Mouse (Mus musculus): ENCODE measurements around the gene Notch3. TPM values are rescaled to one million over a fixed set of nuclear protein-coding genes. Genes with fewer than 3 reads are reported as not detected.

The Notch3 gene
- polyA plus RNA-seq, 1 experiment = 12.0 TPM

GRCm38 (mm10) chr17:32202972-32203371 lies 36.3 kb upstream of the Notch3 start:
- Histone ChIP-seq H3K36me3 (ENCODE audit: control insufficient read depth, insufficient read depth, low read length) (peaks cover 4% of the 10 kb centered on the region), H3K4me1 (ENCODE audit: control insufficient read depth, insufficient read depth, low read length) (no peaks in the 10 kb centered on the region), H3K27ac (ENCODE audit: insufficient read depth, low read depth, low read length) (no peak overlapping the region), H3K27me3 (replicated peaks; ENCODE audit: control insufficient read depth, insufficient read depth, low read length) (no peaks in the 10 kb centered on the region), H3K4me3 (ENCODE audit: insufficient read depth, low read depth, low read length) (no peak overlapping the region)
- WGBS = 83% methylated on average over 3 of the region's 3 CpGs
- TF ChIP-seq POLR2A (IDR thresholded peaks at IDR 0.05; ENCODE audit: low read depth, low read length) = no peak
- TF ChIP-seq CTCF (conservative IDR thresholded peaks at IDR 0.05; ENCODE audit: insufficient read depth, insufficient read length, low read depth, low read length) = no peak
- no peak for DNase-seq

- Histone ChIP-seq H3K27me3 (replicated peaks; ENCODE audit: control insufficient read depth, insufficient read depth, low read length) (no peaks in the 10 kb centered on the region), H3K27ac (ENCODE audit: insufficient read depth, low read depth, low read length) (no peak overlapping the region), H3K36me3 (ENCODE audit: control insufficient read depth, insufficient read depth, low read length) (peaks cover 8% of the 10 kb centered on the region), H3K4me1 (ENCODE audit: control insufficient read depth, insufficient read depth, low read length) (no peaks in the 10 kb centered on the region), H3K4me3 (ENCODE audit: insufficient read depth, low read depth, low read length) (no peak overlapping the region)
- WGBS = 61% methylated on average over 5 of the region's 5 CpGs
- no peak for DNase-seq
- TF ChIP-seq CTCF (conservative IDR thresholded peaks at IDR 0.05; ENCODE audit: insufficient read depth, insufficient read length, low read depth, low read length) (no peak), POLR2A (IDR thresholded peaks at IDR 0.05; ENCODE audit: low read depth, low read length) (no peak)
Observed at GRCm38 (mm10) chr17:32201086-32201485, 34.4 kb upstream of the Notch3 start.

- 93% methylated on average over 2 of the region's 2 CpGs for WGBS
- no peak for DNase-seq
- H3K27ac ChIP-seq (ENCODE audit: insufficient read depth, low read depth, low read length) = no peak overlapping the region
- no peaks in the 10 kb centered on the region for H3K27me3 ChIP-seq (replicated peaks; ENCODE audit: control insufficient read depth, insufficient read depth, low read length)
- H3K4me3 ChIP-seq (ENCODE audit: insufficient read depth, low read depth, low read length) = no peak overlapping the region
- H3K36me3 ChIP-seq (ENCODE audit: control insufficient read depth, insufficient read depth, low read length) = peaks cover 8% of the 10 kb centered on the region
- no peaks in the 10 kb centered on the region for H3K4me1 ChIP-seq (ENCODE audit: control insufficient read depth, insufficient read depth, low read length)
- TF ChIP-seq POLR2A (IDR thresholded peaks at IDR 0.05; ENCODE audit: low read depth, low read length) (no peak), CTCF (conservative IDR thresholded peaks at IDR 0.05; ENCODE audit: insufficient read depth, insufficient read length, low read depth, low read length) (no peak)
Observed at GRCm38 (mm10) chr17:32199796-32200195, 33.1 kb upstream of the Notch3 start.

- TF ChIP-seq POLR2A (IDR thresholded peaks at IDR 0.05; ENCODE audit: low read depth, low read length) (no peak), CTCF (conservative IDR thresholded peaks at IDR 0.05; ENCODE audit: insufficient read depth, insufficient read length, low read depth, low read length) (no peak)
- no peak for DNase-seq
Observed at GRCm38 (mm10) chr17:32197156-32197555, 30.5 kb upstream of the Notch3 start.

GRCm38 (mm10) chr17:32195725-32196124 lies 29.1 kb upstream of the Notch3 start:
- H3K4me1 ChIP-seq (ENCODE audit: control insufficient read depth, insufficient read depth, low read length) = no peaks in the 10 kb centered on the region
- H3K36me3 ChIP-seq (ENCODE audit: control insufficient read depth, insufficient read depth, low read length) = peaks cover 4% of the 10 kb centered on the region; the same call in 1 of the 2 replicates
- no peak overlapping the region for H3K4me3 ChIP-seq (ENCODE audit: insufficient read depth, low read depth, low read length)
- DNase-seq = no peak
- TF ChIP-seq POLR2A (IDR thresholded peaks at IDR 0.05; ENCODE audit: low read depth, low read length) = no peak
- TF ChIP-seq CTCF (conservative IDR thresholded peaks at IDR 0.05; ENCODE audit: insufficient read depth, insufficient read length, low read depth, low read length) = no peak
- 85% methylated on average over 5 of the region's 5 CpGs for WGBS
- no peak overlapping the region for H3K27ac ChIP-seq (ENCODE audit: insufficient read depth, low read depth, low read length)
- no peaks in the 10 kb centered on the region for H3K27me3 ChIP-seq (replicated peaks; ENCODE audit: control insufficient read depth, insufficient read depth, low read length)

More at GRCm38 (mm10) chr17:32197156-32197555, 30.5 kb upstream of the Notch3 start:
- Histone ChIP-seq H3K4me3 (ENCODE audit: insufficient read depth, low read depth, low read length) (no peak overlapping the region), H3K4me1 (ENCODE audit: control insufficient read depth, insufficient read depth, low read length) (no peaks in the 10 kb centered on the region), H3K27me3 (replicated peaks; ENCODE audit: control insufficient read depth, insufficient read depth, low read length) (no peaks in the 10 kb centered on the region), H3K36me3 (ENCODE audit: control insufficient read depth, insufficient read depth, low read length) (peaks cover 4% of the 10 kb centered on the region; the same call in 1 of the 2 replicates), H3K27ac (ENCODE audit: insufficient read depth, low read depth, low read length) (no peak overlapping the region)
- 86% methylated on average over 14 of the region's 14 CpGs for WGBS

- Histone ChIP-seq H3K36me3 (ENCODE audit: control insufficient read depth, insufficient read depth, low read length) (peaks cover 4% of the 10 kb centered on the region; the same call in 1 of the 2 replicates), H3K27me3 (replicated peaks; ENCODE audit: control insufficient read depth, insufficient read depth, low read length) (no peaks in the 10 kb centered on the region), H3K4me3 (ENCODE audit: insufficient read depth, low read depth, low read length) (no peak overlapping the region), H3K4me1 (ENCODE audit: control insufficient read depth, insufficient read depth, low read length) (peaks cover 4% of the 10 kb centered on the region; the same call in 1 of the 2 replicates), H3K27ac (ENCODE audit: insufficient read depth, low read depth, low read length) (no peak overlapping the region)
- no peak for TF ChIP-seq CTCF (conservative IDR thresholded peaks at IDR 0.05; ENCODE audit: insufficient read depth, insufficient read length, low read depth, low read length)
- no peak for TF ChIP-seq POLR2A (IDR thresholded peaks at IDR 0.05; ENCODE audit: low read depth, low read length)
- no peak for DNase-seq
- 95% methylated on average over 5 of the region's 5 CpGs for WGBS
Observed at GRCm38 (mm10) chr17:32193010-32193409, 26.4 kb upstream of the Notch3 start.

- no peak overlapping the region for H3K4me3 ChIP-seq (ENCODE audit: insufficient read depth, low read depth, low read length)
- TF ChIP-seq POLR2A (IDR thresholded peaks at IDR 0.05; ENCODE audit: low read depth, low read length) (no peak), CTCF (conservative IDR thresholded peaks at IDR 0.05; ENCODE audit: insufficient read depth, insufficient read length, low read depth, low read length) (no peak)
- 16% methylated on average over 5 of the region's 5 CpGs for WGBS
Observed at GRCm38 (mm10) chr17:32189850-32190249, 23.2 kb upstream of the Notch3 start.

More at GRCm38 (mm10) chr17:32189850-32190249, 23.2 kb upstream of the Notch3 start:
- DNase-seq = no peak
- Histone ChIP-seq H3K4me1 (ENCODE audit: control insufficient read depth, insufficient read depth, low read length) (peaks cover 4% of the 10 kb centered on the region; the same call in 1 of the 2 replicates), H3K36me3 (ENCODE audit: control insufficient read depth, insufficient read depth, low read length) (no peaks in the 10 kb centered on the region), H3K27me3 (replicated peaks; ENCODE audit: control insufficient read depth, insufficient read depth, low read length) (no peaks in the 10 kb centered on the region), H3K27ac (ENCODE audit: insufficient read depth, low read depth, low read length) (no peak overlapping the region)

All from kidney, adult 2 months (tissue).